Mouse (Mus musculus) liver, embryonic 14.5 days (tissue): ENCODE data around the gene Zfp422. TPM values are rescaled to one million over a fixed set of nuclear protein-coding genes. Genes with fewer than 3 reads are reported as not detected.

ENCODE experiments used
- ATAC-seq: fragments of 200-750 bp; cut with Nextera tagmentation; 2 replicates; pipeline ENCODE4 v1.8.0; 2017; ENCODE audit warnings: moderate number of reproducible peaks, mild to moderate bottlenecking, moderate library complexity; ENCODE audit not compliant: insufficient read depth
- DNase-seq, 3 experiments: peaks; one replicate each; pipeline ENCODE4 v3.0.0-alpha.2; 2012 to 2013; ENCODE audit warnings: low read depth in 3 of 3, low spot score in 3 of 3
- H3K27ac ChIP-seq: fragments of 300-500 bp; sonication (generic); 2 replicates; pipeline ENCODE4 v1.5.1; 2014; ENCODE audit warnings: moderate library complexity, mild to moderate bottlenecking, control low read depth, inconsistent platforms
- H3K27me3 ChIP-seq: fragments of 300-500 bp; sonication (generic); 2 replicates; pipeline ENCODE4 v1.6.1; 2014; ENCODE audit warnings: mild to moderate bottlenecking, low read length, moderate library complexity; ENCODE audit not compliant: control insufficient read depth, insufficient read depth
- H3K36me3 ChIP-seq: fragments of 300-500 bp; sonication (generic); replicated peaks from 2 replicates; pipeline ENCODE4 v1.6.1; 2014; ENCODE audit warnings: low read depth; ENCODE audit not compliant: control insufficient read depth, insufficient read depth
- H3K4me1 ChIP-seq, 2 experiments: fragments of 200-500 bp in 1 of 2; fragments of 300-500 bp in 1 of 2; sonication (generic) in 1 of 2; replicated peaks; 2 replicates each; pipeline ENCODE4 v1.6.1; 2012 to 2014; ENCODE audit warnings: antibody characterized with exemption in 1 of 2, inconsistent platforms in 1 of 2, low read length in 1 of 2; ENCODE audit not compliant: control insufficient read depth in 2 of 2, insufficient read depth in 2 of 2
- H3K4me2 ChIP-seq: fragments of 300-500 bp; sonication (generic); 2 replicates; pipeline ENCODE4 v1.6.1; 2014; ENCODE audit warnings: low read depth, mild to moderate bottlenecking, control low read depth, moderate library complexity
- H3K4me3 ChIP-seq, 2 experiments: fragments of 200-500 bp in 1 of 2; fragments of 300-500 bp in 1 of 2; sonication (generic) in 1 of 2; 2 replicates each; pipeline ENCODE4 v1.5.1; 2012 to 2014; ENCODE audit warnings: low read depth in 2 of 2, low read length in 2 of 2, mild to moderate bottlenecking in 2 of 2, control low read depth in 1 of 2, inconsistent platforms in 1 of 2, moderate library complexity in 1 of 2; ENCODE audit not compliant: insufficient read depth in 1 of 2
- H3K9ac ChIP-seq: fragments of 300-500 bp; sonication (generic); replicated peaks from 2 replicates; pipeline ENCODE4 v1.6.1; 2014; ENCODE audit warnings: mild to moderate bottlenecking, control low read depth, moderate library complexity
- H3K9me3 ChIP-seq: fragments of 300-500 bp; sonication (generic); 2 replicates; pipeline ENCODE4 v1.6.1; 2016; ENCODE audit warnings: low read length, mixed read lengths; ENCODE audit not compliant: control insufficient read depth
- CTCF ChIP-seq: IDR thresholded peaks from 2 replicates; pipeline ENCODE4 v1.5.1; 2016; ENCODE audit warnings: antibody characterized with exemption, low read depth, control low read depth
- EP300 ChIP-seq: IDR thresholded peaks from 2 replicates; pipeline ENCODE4 v1.6.1; 2016; ENCODE audit warnings: antibody characterized with exemption, low read depth
- WGBS: fragments of 180-500 bp; shearing (Covaris S2); extraction: QIAGEN DNeasy Blood & Tissue Kit; methylation state at CpG from one replicate; pipeline ENCODE4 v1.1.7; 2014; ENCODE audit not compliant: insufficient replicate concordance; 5-methylcytosine and 5-hydroxymethylcytosine counted together
- polyA plus RNA-seq, 2 experiments: library from polyadenylated mRNA; depleted of rRNA in 1 of 2; stranded (reverse) in 1 of 2; unstranded in 1 of 2; fragments of >200 nt; fragmentation: Nextera tagmentation in 1 of 2; extraction: Ambion mirVana in 1 of 2; gene quantifications; 2 replicates each; pipeline versions ENCODE4 v1.2.1 to v1.2.3; 2012 to 2014

Zfp422 gene
- polyA plus RNA-seq, 2 experiments = 10.9 to 21.2 TPM

DNA sequence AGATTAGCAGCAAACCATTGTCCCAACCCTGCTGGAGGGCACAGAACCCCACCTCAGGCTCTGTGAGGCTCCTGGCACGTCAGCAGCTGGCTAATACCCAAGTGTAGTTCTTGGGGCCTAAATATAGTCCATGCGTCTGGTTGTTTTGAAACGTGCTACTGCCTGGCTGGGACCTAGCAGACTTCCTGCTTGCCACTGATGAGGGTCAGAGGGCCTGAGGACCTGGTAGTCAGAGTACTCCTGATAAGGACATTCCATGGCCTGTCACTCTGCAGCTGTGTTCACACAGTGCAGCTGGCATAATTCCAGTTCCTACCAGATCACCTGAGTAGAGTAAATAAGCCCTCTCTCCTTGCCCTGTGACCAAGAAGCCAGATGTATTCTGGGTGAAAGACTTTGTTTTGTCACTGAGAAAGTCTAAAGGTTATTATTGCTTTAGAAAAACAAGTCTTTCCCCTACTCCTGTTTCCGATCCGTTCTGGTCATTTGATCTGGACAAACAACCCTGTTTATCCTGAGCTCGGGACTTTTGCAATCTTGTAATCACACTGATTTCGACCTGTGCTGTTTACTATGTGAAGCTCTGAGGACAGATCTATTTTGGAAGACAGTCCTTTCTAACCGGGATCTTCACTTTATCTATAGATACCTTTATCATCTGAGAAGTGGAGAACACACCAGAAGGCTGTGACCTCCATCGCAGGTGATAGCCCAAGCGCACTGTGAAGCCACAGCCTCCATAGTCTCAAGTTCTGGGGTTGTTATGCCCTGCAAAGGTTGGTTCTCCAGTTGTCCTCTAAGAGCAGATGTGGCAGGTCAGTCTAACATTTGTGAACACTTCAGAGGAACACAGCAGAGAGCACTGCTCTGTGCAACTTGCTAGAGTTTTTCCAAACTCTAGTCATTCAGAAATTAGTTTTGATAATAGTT, 6.7 kb upstream of the Zfp422 start:
- no peak overlapping the region for H3K4me2 ChIP-seq
- H3K4me1 ChIP-seq = peaks cover 0 to 23% of the 10 kb centered on the region in 2 experiments; a peak in 2 of 4 replicates
- WGBS = 28% methylated on average over 10 of the region's 10 CpGs
- no peaks in the 10 kb centered on the region for H3K36me3 ChIP-seq
- ATAC-seq = peak; percentile 80
- no peak overlapping the region for H3K4me3 ChIP-seq
- H3K27me3 ChIP-seq = no peaks in the 10 kb centered on the region
- TF ChIP-seq CTCF = no peak
- no peak; the same call in 1 of the 2 replicates for TF ChIP-seq EP300
- H3K9ac ChIP-seq = no peak overlapping the region
- DNase-seq = no peak
- peak overlapping the region; percentile 52 for H3K27ac ChIP-seq
- no peaks in the 10 kb centered on the region for H3K9me3 ChIP-seq

DNA sequence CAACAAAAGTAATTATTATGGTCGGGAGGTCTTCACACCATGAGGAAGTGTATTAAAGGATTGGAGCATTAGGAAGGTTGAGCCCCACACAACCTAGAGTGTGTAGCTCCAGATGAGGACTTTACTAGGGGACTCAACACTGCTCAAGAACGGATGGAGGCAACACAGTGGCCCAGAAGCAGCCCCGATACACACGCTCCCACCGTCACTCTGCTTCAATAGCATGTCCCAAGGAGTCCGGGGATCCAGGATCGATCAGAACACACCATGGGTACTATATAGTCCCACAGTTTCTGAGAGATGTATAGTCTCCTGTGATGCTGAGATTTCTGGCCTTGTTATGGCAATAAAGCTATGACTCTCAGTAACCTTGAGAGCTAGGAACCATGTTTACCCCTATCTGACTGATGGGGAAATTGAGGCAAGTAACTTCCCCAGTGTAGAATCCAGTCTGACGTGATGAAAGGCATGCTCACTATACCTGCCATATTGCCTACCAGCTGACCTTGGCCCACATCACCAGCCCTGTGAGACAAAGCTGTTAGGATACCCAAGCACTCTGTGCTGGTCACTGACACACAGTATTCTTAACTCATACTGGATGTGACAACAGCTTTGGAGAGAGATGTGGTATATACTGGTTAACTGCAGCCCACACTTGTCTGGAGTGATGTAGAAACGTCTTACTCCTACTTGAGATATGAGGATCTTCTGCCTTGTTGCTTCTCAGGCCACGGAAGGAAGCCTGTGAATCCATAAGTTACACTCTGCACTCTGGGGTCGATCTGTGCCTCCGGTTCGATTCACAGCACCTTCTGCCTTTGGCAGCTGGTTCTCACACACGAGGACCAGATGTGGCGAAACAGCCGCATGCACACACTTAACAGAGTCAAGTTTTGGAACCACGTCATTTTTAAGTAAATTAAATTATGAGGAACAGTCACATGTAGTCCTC, 5.2 kb upstream of the Zfp422 start:
- H3K4me2 ChIP-seq = no peak overlapping the region
- DNase-seq (no peak), ATAC-seq (no peak)
- no peak overlapping the region for H3K27ac ChIP-seq
- no peaks in the 10 kb centered on the region for H3K36me3 ChIP-seq
- H3K9ac ChIP-seq = no peak overlapping the region
- no peak overlapping the region for H3K4me3 ChIP-seq
- no peaks in the 10 kb centered on the region for H3K27me3 ChIP-seq
- H3K9me3 ChIP-seq = no peaks in the 10 kb centered on the region
- H3K4me1 ChIP-seq = peaks cover 0 to 21% of the 10 kb centered on the region in 2 experiments; a peak in 2 of 4 replicates
- 66% methylated on average over 17 of the region's 17 CpGs for whole genome bisulfite sequencing
- TF ChIP-seq EP300 (no peak), CTCF (no peak)

DNA sequence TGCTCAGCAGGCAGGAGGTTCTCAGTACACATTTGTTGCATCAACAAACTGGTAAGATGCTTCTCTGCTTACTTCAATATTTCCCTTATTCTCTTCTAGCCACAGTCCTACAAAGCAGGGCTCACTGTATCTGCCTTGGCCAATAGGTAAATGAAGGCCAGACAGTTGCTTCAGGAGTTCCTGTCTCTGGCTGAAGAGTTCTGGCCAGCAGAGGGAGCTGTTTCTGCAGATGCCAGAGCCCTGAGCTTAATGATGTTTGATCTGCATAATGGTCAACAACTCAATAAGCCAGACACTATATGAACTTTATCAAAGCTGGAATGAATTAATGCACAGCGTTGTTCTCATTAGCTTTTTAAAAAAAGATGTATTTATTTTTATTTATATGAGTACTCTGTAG, 3.3 kb upstream of the Zfp422 start:
- H3K9ac ChIP-seq = no peak overlapping the region
- 28% methylated on average over 1 of the region's 1 CpGs for WGBS
- H3K27ac ChIP-seq = no peak overlapping the region
- peaks cover 0 to 24% of the 10 kb centered on the region in 2 experiments; a peak in 2 of 4 replicates for H3K4me1 ChIP-seq
- TF ChIP-seq EP300 (no peak), CTCF (peak; percentile 81)
- no peak overlapping the region for H3K4me2 ChIP-seq
- H3K9me3 ChIP-seq = no peaks in the 10 kb centered on the region
- H3K36me3 ChIP-seq = no peaks in the 10 kb centered on the region
- ATAC-seq = no peak
- no peaks in the 10 kb centered on the region for H3K27me3 ChIP-seq
- DNase-seq = peak in 1 of 3 experiments; percentile 38
- no peak overlapping the region for H3K4me3 ChIP-seq

DNA sequence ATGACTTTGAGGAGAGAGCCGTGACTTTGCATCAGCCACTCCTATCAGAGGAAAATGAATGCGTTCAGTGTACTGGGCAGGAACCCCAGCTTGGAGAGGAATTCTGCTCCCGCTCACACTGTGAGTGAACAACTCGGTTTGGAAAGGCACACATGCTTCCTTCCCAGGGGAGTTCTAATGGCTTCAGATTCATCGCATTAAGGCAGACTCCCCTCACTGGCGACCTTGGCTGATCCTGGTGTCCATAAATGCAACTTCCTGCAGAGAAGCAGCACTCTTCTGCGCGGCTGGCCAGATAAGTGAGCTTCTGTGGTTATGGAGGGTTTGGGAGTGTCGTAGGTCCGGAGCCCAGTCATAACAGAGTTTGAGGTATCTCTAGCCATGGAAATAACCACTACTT, 967 bp upstream of the Zfp422 start:
- no peaks in the 10 kb centered on the region for H3K36me3 ChIP-seq
- H3K4me2 ChIP-seq = no peak overlapping the region
- DNase-seq (no peak), ATAC-seq (no peak)
- H3K4me3 ChIP-seq = no peak overlapping the region
- no peak overlapping the region for H3K9ac ChIP-seq
- H3K27me3 ChIP-seq = no peaks in the 10 kb centered on the region
- TF ChIP-seq CTCF (no peak), EP300 (no peak)
- WGBS = 44% methylated on average over 10 of the region's 10 CpGs
- peaks cover 0 to 9% of the 10 kb centered on the region in 2 experiments; a peak in 2 of 4 replicates for H3K4me1 ChIP-seq
- H3K9me3 ChIP-seq = no peaks in the 10 kb centered on the region
- no peak overlapping the region for H3K27ac ChIP-seq
